Mouse (Mus musculus): ENCODE data around the gene Zdhhc1. TPM values are rescaled to one million over a fixed set of nuclear protein-coding genes. Genes with fewer than 3 reads are reported as not detected.

Gene Zdhhc1
- total and polyA plus RNA-seq, 3 experiments: 4.9 to 11.5 TPM; not detected in 1

- Histone ChIP-seq H3K27me3 (ENCODE audit: control insufficient read depth in 1 of 2, insufficient read depth in 2 of 2, low read length in 2 of 2) (no peaks in the 10 kb centered on the region), H3K27ac (ENCODE audit: control insufficient read depth, low read depth, low read length) (no peak overlapping the region), H3K9me3 (replicated peaks; ENCODE audit: insufficient read depth, low read length) (no peaks in the 10 kb centered on the region), H3K4me3 (ENCODE audit: control insufficient read depth in 1 of 2, insufficient read depth in 1 of 2, low read depth in 2 of 2, low read length in 2 of 2) (no peak overlapping the region), H3K9ac (ENCODE audit: control insufficient read depth, low read depth, low read length, poor library complexity, severe bottlenecking) (no peak overlapping the region), H3K79me2 (ENCODE audit: control insufficient read depth, insufficient read depth, low read length, poor library complexity) (no peaks in the 10 kb centered on the region), H3K36me3 (ENCODE audit: control insufficient read depth in 1 of 2, insufficient read depth in 2 of 2, low read length in 2 of 2) (no peaks in the 10 kb centered on the region), H3K4me1 (ENCODE audit: control insufficient read depth in 1 of 2, insufficient read depth in 2 of 2, low read length in 2 of 2) (no peaks in the 10 kb centered on the region)
- DNase-seq (ENCODE audit: low read depth, low spot score): no peak
- TF ChIP-seq NRF1 (IDR thresholded peaks at IDR 0.05; ENCODE audit: insufficient read depth, low read depth, low read length, poor library complexity, severe bottlenecking): no peak
- no peak for TF ChIP-seq EP300 (IDR thresholded peaks at IDR 0.05; ENCODE audit: low read depth in 1 of 2, low read length in 2 of 2)
- TF ChIP-seq BHLHE40 (IDR thresholded peaks at IDR 0.05; ENCODE audit: borderline replicate concordance, low read depth, low read length): no peak
- no peak for TF ChIP-seq POLR2AphosphoS5 (IDR thresholded peaks at IDR 0.05; ENCODE audit: borderline replicate concordance, low read depth, low read length)
- no peak for TF ChIP-seq MAX (IDR thresholded peaks at IDR 0.05; ENCODE audit: low read length)
- no peak for TF ChIP-seq CHD1 (IDR thresholded peaks at IDR 0.05; ENCODE audit: low read depth, low read length)
- no peak for TF ChIP-seq ETS1 (IDR thresholded peaks at IDR 0.05; ENCODE audit: low read depth, low read length)
- no peak for TF ChIP-seq TCF12 (IDR thresholded peaks at IDR 0.05; ENCODE audit: low read depth, low read length)
Measured at GRCm38 (mm10) chr8:105481013-105481412, 15.7 kb downstream of the Zdhhc1 start.

GRCm38 (mm10) chr8:105477792-105478191 is 18.9 kb downstream of the Zdhhc1 start:
- TF ChIP-seq MEF2A (IDR thresholded peaks at IDR 0.05; ENCODE audit: extremely low read depth, insufficient replicate concordance, low read depth, low read length, poor library complexity, severe bottlenecking) (no peak), MXI1 (IDR thresholded peaks at IDR 0.05; ENCODE audit: low read depth, low read length) (no peak), MYB (IDR thresholded peaks at IDR 0.05; ENCODE audit: low read depth, low read length) (no peak), TBP (IDR thresholded peaks at IDR 0.05; ENCODE audit: low read depth, low read length) (no peak), CTCF (IDR thresholded peaks at IDR 0.05 in 2 of 3, conservative IDR thresholded peaks at IDR 0.05 in 1 of 3; ENCODE audit: control insufficient read depth in 1 of 3, insufficient read depth in 1 of 3, low read depth in 2 of 3, low read length in 3 of 3, poor library complexity in 1 of 3, severe bottlenecking in 1 of 3) (no peak), ZMIZ1 (IDR thresholded peaks at IDR 0.05; ENCODE audit: low read depth, low read length) (no peak), MAFK (IDR thresholded peaks at IDR 0.05; ENCODE audit: borderline replicate concordance, low read depth, low read length) (no peak), MAX (IDR thresholded peaks at IDR 0.05; ENCODE audit: low read length) (no peak)
- H3K4me3 ChIP-seq (ENCODE audit: control insufficient read depth in 1 of 2, insufficient read depth in 1 of 2, low read depth in 2 of 2, low read length in 2 of 2): no peak overlapping the region
- H3K9me3 ChIP-seq (replicated peaks; ENCODE audit: insufficient read depth, low read length): no peaks in the 10 kb centered on the region
- H3K27ac ChIP-seq (ENCODE audit: control insufficient read depth, low read depth, low read length): no peak overlapping the region
- H3K9ac ChIP-seq (ENCODE audit: control insufficient read depth, low read depth, low read length, poor library complexity, severe bottlenecking): no peak overlapping the region
- DNase-seq (ENCODE audit: low read depth, low spot score): no peak
- no peaks in the 10 kb centered on the region for H3K79me2 ChIP-seq (ENCODE audit: control insufficient read depth, insufficient read depth, low read length, poor library complexity)
- no peaks in the 10 kb centered on the region for H3K27me3 ChIP-seq (ENCODE audit: control insufficient read depth in 1 of 2, insufficient read depth in 2 of 2, low read length in 2 of 2)
- no peaks in the 10 kb centered on the region for H3K4me1 ChIP-seq (ENCODE audit: control insufficient read depth in 1 of 2, insufficient read depth in 2 of 2, low read length in 2 of 2)
- no peaks in the 10 kb centered on the region for H3K36me3 ChIP-seq (ENCODE audit: control insufficient read depth in 1 of 2, insufficient read depth in 2 of 2, low read length in 2 of 2)

Measured in MEL (cell line).